Mouse (Mus musculus): ENCODE results near the gene Vps13c.

Vps13c gene

DNA sequence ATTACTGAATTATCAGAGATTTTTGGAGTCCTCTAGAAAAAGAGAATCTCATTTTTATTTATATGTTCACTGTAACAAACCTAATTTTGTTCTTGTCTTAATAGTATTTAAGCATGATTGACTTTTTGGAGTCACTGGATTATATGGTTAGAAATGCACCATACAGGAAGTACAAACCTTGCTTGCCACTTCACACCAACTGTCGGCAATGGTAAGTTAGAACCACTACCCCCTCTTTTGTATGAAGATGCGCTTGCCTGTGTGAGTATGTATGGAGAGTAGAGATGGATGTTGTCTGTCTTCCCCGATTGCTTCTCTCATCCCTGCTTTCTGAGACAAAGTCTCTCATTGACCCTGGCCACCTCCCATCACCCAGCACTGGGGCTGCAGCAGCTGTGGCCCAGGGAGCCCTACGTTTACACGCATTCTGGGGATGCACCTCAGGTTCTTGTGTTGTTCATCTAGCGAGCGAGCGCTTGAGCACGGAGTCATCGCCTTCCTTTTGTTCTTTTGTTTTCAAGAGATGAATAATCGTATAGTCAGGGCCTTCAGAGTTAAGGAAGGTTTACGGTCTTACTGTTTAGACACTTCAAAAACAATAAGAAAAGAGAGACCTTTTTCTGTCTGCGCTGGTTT lies 43.3 kb downstream of the Vps13c start:
- no peak for DNase-seq (ENCODE audit: low spot score)

DNA sequence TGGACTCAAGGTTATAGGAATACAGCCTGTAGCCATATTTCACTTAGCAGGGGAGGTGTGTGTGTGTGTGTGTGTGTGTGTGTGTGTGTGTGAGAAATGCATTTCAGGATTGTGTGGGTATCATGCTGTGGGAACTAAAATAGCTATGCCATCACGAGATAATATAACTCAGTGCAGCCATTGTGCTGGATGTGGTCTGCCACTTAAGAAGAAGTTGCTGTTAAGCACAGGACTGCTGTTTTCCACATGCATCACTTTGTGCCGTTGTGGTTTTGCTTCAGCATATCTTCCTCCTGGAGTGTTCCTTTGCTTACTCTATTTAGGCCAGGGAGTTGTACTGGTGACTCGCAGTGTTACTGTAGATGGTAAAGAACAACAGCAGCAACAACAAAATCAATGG lies 43.9 kb downstream of the Vps13c start:
- DNase-seq (ENCODE audit: low spot score), result no peak

DNA sequence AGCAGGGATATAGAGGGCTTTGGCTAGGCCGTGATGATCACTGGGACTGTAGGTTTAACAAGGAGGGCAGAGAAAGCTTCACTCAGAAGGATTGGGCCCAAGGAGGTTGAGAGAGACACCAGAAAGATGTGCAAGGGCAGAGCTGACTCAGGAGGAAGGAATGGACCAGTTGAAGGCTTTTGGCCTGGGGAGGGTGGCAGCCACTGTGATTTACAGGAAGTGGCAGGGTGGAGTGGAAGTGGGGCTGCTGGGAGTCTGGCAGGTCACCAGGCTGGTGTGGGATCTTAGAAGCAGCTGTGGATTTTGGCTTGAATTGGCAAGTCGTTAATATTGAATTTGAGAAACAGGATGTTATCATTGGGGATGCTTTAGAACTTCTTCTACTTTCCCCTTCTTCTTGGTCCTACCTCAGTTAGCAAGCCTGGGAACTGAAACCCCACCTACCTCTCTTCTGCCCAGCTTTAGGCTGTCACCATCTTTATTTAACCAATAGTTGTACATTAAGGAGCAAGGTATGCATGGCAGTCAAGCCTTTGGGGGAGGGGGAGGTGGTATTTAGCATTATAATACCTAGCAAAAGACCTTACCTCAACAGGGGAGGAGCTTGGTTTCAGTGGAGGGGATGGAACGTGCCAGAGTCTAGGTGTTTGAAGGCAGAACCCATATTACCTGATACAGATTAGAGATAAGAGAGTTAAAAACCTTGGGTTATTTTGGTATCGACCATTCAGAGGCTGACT lies 47.0 kb downstream of the Vps13c start:
- no peak for DNase-seq (ENCODE audit: low spot score)

DNA sequence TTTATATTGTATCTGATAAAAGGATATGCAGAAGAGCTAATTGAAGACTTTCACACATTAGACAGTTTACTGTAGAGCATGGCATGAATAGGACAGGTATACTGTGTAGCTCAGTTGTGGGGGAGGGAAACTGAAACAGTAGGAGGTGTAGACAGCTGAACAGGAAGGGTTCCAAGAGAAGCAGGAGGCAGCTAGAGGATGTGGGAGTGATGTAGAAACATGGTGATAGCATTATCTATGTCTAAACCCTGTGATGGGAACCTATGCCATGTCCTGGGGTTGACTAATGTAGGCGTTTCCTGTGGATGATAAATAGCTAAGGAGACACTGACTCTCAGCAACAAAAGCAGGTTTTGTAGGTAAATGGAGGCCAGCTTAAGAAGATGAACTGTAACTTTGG lies 53.3 kb downstream of the Vps13c start:
- DNase-seq (ENCODE audit: low spot score), result no peak

DNA sequence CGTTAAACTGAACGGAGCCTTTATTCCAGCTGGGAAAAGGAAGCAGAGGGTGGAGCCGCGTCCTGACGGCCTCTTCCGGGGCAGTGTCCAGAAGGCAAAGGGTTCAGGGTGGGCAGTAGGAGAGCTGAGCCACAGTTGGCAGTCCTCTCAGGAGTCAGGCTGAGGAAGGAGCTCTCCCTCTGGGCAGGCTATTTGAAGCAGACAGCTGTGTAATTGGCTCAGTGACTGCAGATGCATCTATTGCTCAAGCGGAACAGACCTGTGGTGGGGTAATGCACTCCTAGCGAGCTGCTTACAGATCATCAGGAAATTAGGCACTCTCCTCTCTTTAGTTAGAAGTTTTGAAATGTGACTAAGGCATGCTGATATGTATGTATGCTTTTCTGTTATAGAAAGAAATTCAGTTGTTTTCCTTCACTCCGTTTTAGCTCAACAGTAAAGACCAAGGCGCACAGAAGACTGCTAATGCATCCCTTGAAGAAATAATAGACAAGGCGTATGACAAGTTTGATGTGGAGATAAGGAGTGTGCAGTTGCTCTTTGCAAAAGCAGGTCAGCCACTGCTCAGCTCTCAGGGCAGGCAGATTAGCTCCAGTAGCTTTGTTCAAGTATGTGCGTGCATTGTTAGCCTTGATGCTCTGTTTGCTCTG lies 56.6 kb downstream of the Vps13c start:
- DNase-seq (ENCODE audit: low spot score), result no peak

DNA sequence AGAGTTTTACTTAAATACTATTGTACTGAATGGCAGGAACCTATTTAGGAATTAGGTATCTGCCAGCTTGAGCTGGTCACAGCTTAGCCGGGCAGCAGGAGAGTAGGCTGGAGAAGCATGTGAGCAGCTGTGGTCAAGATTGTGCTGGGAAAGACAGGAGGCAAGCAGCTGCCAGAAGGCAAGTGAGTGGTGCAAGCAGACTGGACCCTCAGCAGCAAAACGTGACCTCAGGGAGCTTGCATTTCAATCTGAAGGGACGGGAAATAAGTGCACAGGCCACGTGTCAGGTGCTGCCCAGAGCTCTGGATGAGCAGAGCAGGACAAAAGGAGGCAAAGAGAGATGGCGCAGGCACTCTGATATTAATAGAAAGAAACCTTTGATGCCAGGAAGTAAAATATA lies 60.2 kb downstream of the Vps13c start:
- no peak for DNase-seq (ENCODE audit: low spot score)

DNA sequence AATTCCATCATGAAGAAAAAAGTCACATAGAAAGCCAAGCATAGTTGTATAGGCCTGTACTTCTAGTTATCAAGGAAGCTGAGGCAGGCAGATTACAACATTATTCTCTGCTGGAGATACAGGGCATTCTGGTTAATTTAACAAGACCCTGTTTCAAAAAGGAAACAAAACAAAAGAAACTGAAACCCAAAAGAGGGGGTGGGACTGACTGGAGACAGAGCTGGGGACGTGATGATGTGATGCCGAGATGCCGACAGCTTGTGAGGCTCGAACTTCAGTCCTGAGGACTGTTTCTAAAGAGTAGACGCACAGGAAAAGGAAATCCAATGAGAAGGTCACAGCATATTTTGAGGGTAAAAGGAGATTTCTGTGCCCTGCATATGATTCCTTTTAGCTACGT lies 64.2 kb downstream of the Vps13c start:
- DNase-seq (ENCODE audit: low spot score), result no peak

DNA sequence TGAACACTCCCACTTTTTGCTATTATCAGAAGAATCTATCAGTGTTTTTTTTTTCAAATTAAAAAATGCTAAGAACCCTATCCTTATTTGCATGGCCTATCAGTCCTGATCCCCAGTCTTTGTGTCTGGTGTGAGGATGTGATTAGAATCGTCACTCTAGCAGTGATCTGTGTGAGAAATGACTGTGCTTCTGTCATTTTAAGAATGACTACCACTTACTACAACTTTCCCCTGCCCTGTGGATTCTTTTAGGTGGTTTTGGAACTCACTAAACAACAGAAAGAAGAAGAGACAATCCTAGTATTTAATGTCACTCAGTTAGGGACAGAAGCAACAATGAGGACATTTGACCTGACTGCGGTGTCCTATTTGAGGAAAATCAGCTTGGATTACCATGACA lies 65.3 kb downstream of the Vps13c start:
- DNase-seq (ENCODE audit: low spot score), result no peak

DNA sequence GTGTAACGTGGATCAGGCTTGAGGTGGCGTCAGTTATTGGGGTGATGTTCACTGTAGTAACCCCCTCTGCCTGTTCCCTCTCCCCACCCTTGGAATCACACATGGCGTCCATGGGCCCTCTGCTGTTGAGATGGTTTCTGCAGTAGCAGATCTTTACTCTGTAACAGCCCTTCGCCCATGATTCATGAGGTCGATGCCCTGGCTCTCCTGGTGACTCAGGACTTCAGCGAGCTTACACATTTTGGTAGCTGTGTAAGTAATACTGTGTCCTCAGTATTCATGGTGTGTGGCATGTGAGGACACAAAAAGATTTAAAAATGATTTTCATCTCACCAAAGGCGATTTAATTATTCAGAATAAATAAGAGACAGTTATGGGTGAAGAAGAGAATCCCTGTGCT lies 74.5 kb downstream of the Vps13c start:
- no peak for DNase-seq (ENCODE audit: low spot score)

DNA sequence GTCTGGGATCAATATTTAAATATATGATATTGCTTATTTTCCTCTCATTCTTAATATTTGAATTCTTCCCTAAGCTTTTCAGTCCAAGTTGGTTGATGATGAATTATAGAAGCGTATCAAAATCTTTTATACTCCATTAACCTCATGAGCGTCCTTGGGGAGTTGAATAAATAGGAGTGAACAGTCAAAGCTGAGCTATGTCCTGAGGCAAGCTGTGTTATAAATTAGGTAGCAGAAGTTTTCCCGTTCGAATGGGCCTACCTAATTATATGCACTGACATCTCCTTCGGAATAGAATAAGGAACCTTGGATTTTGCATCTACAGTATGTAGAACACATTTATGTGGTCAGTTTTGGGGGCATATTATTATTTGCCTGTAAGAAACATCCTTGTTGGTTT lies 82.2 kb downstream of the Vps13c start:
- no peak for DNase-seq (ENCODE audit: low spot score)

DNA sequence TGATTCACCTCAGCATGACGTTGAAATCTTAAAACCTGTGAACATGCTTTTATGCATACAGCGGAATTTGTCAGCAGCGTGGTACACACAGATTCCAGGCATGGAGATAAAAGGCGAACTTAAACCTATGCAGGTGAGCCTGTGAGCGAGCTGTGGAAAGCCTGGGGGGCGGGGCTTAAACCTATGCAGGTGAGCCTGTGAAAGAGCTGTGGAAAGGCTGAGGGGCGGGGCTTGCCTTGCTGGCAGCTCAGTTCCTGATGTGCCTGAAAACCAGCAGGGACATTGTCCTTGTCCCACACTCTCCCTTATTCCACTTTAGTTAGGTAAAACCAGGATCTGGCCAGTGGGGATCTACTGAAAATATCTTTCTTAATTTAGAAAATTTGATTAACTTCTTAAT lies 90.4 kb downstream of the Vps13c start:
- DNase-seq (ENCODE audit: low spot score), result no peak

DNA sequence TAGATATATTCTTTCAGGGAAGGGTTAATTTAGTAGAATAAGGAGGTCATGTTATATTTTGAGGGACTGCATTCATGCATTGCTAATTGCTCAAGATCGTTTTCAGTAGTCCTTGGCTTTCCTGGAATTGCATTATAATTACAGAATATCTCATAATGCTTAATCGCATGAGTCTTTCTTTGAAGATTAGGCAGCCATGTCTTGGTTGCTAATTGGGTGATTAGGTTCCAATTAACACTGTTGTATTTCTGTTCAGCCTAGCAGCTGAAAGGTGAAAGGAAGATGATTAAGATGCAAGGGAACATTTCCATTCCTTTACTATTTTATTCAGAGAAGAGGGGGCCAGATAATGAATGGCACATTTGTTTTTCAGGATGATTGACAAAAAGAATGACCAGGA lies 97.1 kb downstream of the Vps13c start:
- no peak for DNase-seq (ENCODE audit: low spot score)

DNA sequence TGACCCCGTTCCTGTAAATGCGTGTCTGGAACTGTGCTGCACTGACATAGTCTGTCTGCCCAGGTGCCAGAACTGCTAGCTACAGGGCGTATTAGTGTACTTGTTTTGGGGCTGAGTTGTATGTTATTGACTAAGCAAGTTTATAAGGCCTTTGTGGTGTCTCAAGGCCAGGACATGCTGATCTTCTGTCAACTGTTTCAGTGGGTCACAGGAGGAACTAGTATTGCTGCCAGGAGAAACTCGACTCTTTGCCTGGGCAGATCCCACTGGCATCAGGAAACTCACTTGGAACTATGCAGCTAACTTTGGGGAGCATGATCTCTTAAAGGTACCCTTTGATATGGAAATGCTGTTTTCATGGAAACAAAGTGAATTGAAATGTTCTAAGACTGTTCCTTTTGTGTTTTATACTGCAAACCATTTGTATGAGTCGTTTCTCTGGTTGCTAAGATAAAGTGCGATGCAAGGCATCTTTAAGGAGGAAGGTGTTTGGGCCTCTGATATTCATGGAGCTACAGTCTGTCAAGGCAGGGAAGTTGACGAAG lies 115.3 kb downstream of the Vps13c start:
- no peak for DNase-seq (ENCODE audit: low spot score)

DNA sequence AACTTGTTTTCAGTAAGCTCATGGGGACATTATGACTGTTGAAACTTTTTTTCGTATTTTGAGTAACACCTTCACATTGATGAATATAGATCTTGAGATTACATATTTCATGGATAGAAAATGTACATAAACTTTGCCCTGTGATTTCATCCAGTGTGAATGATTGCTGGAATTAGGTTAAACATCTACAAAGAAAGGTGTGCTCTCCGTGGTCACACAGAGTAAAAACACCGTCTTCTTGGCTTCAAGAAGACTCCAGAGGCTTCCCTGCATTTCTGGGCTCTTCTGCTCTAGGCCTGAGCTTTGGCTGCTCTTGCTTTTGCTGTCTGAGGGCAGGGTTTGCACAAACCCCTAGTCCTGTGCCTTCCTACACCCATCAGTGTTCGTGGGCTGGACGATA lies 121.8 kb downstream of the Vps13c start:
- DNase-seq (ENCODE audit: low spot score), result no peak

DNA sequence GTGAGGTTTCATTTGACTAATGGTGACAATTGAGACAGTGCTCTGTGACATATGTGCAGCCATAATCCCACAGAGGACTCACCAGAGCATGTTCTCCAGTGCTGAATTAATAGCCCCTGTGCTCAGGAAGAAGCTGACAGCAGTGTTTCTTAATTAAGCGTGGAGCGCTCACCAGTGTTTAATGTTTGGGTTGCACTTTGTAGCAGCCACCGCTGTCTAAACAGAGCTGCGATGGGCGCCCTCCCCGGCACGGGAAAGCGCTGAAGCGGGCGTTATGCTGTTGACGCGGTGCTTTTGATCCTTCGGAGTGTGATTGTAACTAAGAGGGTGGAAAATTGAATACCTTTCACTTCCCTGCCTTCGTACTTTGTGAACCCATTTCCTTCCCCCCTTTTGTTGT lies 125.7 kb downstream of the Vps13c start:
- DNase-seq (ENCODE audit: low spot score), result no peak

DNA sequence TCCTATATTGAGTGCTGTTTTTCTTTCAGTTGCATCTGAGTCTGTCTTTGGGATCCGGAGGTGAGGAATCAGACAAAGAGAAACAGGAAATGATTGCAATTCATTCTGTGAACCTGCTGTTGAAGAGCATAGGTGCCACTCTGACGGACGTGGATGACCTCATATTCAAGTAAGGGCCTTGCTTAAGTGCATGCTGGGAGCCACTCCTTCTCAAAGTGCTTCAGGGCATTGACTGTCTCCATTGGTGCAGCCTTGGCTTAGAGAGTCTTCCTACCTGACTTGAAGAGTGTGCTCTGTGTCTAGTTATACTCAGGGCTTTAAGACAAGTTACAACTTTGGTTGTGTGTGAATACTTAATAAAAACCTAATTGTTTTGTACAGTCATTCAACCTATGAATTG lies 126.8 kb downstream of the Vps13c start:
- DNase-seq (ENCODE audit: low spot score), result no peak

DNA sequence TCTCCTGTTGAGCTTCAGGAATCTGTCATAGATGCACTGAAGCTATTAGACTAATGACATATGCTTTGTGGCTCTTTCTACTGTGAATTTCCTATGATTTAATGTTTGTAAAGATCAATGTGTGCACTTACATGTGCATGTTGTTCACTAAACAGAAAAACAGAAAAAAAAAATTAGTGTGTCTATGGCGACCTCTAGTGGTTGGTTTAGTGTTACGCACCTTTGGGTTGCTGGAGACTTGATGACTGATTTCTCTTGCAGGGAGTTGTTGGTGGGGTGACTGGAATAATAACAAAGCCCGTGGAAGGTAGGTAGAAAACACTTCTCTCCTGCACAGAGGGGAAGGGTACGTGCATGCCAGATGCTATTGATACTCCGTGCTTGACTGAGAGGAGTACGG lies 133.3 kb downstream of the Vps13c start:
- DNase-seq (ENCODE audit: low spot score), result peak; percentile 59

DNA sequence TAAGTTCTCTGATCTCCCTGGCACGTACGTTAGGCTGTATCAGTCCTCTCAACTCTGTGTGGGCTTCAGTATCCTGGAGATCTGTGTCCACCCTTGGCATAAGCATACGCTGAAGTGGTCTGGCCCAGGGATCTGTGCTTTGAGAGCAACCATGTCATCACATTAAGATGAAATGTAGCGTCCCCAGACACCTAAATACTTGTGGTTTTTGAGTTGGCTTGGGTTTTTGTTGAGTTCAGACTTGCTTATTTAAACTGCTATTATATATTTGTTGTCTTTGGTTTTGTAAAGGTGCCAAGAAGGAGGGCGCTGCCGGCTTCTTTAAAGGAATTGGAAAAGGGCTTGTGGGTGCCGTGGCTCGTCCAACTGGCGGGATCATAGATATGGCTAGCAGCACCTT lies 135.3 kb downstream of the Vps13c start:
- DNase-seq (ENCODE audit: low spot score), result no peak

DNA sequence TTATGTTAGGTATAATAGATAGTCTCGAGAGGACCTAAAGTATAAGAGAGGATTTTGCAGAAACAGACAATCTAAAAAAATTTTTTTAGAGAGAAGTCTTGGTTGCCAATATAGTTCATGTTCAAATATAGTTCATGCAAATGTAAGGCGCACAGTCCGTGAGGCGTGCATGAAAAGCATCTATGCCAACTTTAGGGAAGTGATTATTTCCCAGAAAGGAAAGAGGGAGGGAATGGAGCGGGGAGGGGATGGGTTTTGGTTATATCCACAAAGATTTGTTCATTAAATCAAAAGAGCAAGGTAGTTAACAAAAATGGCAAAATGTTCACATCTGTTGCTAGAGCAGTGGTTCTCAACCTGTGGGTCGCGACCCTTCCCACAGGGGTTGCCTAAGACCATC lies 166.4 kb downstream of the Vps13c start:
- no peak for DNase-seq (ENCODE audit: low spot score)

DNA sequence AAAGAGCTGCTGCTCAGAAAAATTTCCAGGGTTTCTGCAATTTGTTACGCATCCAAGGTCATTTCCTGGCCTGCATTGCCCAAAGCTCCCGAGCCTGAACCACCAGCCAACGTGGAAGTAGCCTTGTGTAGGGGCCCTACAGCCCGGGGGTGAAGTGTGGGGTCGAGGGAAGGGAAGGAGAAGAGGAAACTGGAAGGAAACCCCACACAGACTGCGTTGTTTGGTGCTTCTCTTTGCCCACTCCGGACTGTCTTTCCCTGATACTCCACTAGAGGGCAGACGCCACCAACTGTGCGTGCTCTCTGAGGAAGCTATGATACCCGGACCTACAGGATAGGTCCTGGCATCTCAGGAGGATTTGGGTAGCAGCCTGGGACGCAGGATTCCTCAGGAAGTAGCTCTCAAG lies 174.8 kb downstream of the Vps13c start:
- DNase-seq (ENCODE audit: low spot score), result peak; percentile 37

DNA sequence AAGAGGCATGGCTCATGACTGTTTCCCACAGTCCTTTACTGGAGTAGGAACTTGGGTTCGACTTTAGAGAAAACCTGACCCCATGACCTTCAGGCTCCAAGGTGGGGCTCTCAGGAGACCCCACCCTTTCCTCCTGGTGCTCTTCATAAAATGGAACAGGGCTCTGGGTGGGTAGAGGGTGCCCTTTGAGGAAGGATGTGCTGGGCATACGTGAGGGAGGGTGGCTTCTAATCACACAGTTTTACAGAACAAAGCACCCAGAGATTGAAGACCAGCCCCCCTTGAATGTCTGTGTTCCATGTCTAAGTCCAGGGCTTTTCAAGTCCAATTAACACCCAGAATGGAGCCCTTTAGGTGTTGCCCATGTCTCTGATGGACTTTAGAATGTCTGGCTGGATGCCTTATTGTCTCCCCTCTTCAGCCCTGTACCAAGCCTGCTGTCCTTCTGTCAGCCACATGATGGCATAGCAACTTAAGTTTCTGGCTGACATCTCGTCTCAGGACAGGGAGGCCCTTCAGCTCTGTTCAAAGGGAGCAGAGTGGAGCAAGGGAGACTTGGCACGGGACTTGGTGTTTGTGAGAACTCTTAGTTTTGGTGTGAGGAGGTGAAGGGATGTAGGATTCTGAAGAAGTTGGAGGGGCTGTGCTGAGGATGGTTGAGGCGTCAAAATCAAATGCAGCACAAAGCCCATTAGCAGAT lies 176.2 kb downstream of the Vps13c start:
- no peak for DNase-seq (ENCODE audit: low spot score)

DNA sequence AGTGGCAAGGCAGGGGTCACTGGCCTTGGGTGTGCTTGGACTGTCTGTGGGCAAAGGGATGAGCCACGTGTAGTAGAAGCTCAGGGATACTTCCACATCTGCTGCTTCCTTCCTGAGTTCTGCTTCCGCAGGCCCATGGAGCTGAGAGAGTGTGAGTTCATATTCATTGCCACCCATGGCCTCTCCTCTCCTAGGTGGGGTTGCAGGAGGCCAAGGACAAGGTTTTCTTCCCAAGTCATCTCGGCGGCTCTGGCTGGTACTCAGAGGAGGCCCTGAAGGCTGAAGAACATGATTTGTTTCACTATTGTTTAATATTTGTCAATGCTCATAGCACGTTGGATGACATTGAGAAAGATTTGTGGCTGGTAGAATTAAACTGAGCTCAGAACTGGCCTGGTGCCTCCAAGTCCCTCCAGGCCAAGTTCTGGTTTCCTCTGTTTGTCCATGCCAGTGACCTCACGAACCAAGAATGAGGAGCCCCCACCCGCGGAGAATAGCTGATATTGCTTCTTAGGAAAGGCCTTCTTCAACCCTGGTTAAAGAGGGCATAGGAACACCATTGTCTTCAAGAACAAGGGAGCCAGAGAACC lies 180.7 kb downstream of the Vps13c start:
- DNase-seq (ENCODE audit: low spot score), result no peak

All from c-Kit-positive CD71-positive TER-119-positive erythroid progenitor cells, embryonic 14.5 days (primary cell).